Mouse (Mus musculus) 3T3-L1 (cell line): ENCODE results near the gene Shb.
A peak's percentile ranks its signal among the peaks of the same experiment; 100 is the strongest.

Experiments
- DNase-seq: peaks from one replicate; pipeline ENCODE4 v3.0.0-alpha.2; 2015; ENCODE audit warnings: low read depth, low spot score

The Shb gene

DNA sequence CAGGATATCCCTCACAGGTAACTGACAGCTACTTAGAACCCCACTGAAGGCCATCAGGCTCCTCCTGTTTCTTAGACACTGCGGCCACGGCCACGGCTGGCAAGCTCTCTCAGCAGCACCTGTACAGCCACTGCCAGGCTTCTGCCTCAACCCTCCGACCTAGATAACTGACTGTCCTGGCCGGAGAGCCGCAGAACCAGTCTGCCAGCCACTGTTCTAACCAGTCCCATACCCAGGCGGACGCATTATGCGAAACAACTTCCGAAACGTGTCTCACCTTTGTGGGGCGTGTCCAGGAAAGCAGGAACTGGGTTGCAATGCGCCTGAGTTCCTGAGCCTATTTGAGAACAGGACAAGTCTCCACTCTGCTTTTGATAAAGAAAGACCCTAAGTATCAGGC, 50.0 kb downstream of the Shb start:
- no peak for DNase-seq

DNA sequence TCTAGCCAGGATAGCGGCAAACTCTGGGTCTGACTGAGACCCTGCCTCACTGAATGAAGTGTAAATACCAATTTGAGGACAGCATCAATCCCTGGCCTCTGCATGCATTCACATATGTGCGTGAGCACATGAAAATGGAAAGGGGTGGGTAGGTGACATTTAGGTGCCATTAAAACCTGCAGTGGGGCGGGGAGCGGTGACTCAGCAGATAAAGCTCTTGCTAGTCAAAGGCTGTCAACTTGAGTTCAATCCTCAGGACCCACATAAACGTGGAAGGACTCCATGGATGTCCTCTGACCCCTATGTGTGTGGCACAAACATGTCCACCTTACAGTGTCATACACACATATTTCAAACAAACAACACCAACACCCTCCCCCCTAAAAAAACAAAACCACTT, 50.8 kb downstream of the Shb start:
- DNase-seq: no peak

- DNase-seq: no peak
These were observed 51.7 kb downstream of the Shb start for GRCm38 (mm10) chr4:45480595-45480994.

- DNase-seq: no peak
These were observed 52.8 kb downstream of the Shb start for GRCm38 (mm10) chr4:45479433-45479832.

DNA sequence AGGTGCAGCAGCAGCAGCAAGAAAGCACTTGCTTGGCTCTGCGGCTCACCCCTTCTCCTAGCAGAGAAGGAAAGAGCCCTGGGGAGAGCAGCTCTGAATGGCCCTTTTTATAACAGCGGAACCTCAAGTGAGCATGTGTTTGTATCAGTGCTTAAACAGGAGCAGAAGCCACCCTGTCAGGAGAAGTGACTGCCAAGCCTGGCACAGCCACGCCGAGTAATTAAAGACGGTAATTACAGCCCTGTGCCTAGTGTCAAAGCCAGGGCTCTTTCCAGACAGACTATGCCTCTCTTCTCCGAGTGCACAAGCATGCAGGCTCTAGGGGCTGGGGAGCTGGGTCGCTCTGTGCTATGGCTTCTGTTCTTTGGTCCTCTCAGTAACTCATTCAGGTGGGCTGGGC, 54.1 kb downstream of the Shb start:
- DNase-seq: no peak

- DNase-seq: no peak
These were observed 55.2 kb downstream of the Shb start for GRCm38 (mm10) chr4:45477047-45477446.

DNA sequence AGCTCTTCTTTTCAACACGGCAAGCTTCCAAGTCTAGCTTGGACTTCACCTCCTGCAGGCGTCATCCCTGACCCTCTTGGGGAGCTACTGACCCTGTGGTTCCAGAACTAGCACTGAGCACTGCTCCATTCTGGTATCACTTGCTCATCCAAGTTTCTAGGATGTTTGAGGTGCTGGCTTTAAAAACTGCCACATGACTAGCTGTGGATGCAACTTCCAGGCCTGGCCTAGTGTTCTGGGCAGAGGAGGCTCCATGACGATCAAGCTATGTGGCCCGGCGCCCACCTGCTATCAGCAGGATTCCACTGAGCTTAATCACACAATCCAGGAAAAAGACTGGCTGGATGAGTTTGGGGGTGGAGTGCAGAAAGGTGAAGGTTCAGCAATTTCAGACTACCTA, 57.4 kb downstream of the Shb start:
- peak; percentile 93 for DNase-seq

- DNase-seq: no peak
These were observed 58.1 kb downstream of the Shb start for GRCm38 (mm10) chr4:45474131-45474530.

DNA sequence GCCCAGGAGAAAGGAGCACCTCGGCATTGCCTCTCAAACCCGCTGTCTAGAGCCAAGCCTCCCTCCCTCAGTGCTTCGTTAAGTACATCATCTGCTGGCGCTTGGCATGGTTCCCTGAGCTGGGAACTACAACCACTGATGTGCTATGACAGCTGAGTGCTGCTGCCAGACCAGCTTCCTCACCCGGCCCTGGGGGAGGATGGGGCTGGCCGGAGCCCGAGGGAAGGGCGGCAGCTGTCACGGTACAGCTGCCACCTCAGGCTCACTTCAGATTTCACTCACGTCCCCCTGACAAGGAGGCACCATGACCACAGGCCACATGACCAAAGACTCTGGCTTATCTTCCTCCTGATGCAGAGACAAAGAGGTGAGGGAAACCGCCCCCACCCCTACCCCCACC, 59.1 kb downstream of the Shb start:
- DNase-seq: peak; percentile 96

DNA sequence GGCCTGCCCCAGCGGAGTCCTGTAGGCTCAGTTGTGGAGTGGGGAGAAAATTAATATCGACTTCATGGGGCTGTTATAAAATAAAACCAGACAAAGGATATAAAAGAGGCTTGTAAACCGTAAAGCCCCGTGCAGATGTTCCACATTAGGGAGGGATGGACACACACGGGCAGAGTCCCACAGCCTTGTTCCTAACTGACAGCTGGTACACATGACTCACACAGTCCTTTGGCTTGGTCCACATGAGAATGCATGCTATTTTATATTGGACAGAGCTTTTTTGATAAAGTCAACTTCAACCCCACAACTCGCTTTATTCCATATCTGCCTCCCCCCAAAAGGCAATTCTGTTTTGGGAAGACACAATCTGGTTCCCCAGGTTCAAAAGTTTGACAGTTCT, 59.6 kb downstream of the Shb start:
- DNase-seq: peak; percentile 91

DNA sequence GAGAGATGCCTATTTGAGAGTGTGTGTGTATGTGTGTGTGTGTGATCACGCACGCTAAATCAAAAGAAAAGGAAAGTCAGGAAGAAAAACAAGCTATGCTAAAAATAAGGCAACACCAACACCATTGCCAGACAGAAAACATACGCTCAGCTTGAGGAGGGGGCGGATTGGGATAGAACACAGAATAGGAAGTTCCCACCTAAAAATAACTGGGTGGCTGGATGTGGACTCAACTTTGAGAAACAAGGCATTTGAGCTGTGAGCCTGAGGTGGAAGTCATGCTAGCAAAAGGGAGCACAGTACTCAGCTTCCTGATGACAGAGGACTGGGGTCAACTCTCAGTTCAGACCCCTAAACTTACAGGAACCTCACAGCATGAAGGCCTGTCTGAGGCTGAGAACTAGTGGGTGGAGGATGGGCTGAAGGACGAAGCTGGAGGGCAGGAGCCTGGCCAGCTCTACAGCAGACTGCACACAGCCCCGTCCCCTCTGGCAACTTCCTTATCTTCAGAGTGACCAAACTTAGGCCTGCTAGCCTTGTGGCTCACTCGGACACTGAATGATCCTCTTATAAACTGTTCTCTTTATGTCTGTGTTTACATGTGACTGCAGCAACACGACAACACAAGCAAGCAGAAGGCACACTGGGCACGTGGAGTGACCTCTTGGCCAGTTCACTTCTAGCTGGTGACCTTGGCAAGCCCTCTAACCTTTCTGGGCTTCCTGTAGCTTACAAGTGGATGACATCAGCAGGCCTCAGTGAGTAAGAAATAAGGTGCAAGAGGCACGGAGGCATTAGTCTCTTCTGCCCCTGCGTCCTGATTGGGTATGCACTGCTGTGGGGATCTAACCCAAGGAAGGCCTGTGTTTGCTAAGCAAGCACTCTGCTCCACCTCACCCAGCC, 60.4 kb downstream of the Shb start:
- DNase-seq: peak; percentile 22

DNA sequence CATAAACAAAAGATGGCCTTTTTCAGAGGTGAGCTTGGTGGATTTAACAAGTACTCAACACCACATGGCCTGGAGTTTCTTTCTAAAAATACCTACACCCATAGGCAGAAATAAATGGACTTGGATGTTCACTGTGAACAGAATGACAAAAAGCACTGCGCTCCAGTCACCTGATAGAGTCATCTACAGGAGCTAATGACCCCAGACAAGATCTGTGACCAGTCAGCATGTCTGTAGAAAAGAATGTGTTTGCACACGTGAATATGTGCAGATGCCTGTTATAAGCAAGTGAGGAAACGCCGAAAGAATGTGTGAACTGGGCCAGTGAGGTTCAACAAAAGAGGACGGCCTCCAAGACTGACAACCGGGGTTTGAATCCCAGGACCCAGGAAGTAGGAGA, 63.2 kb downstream of the Shb start:
- no peak for DNase-seq

DNA sequence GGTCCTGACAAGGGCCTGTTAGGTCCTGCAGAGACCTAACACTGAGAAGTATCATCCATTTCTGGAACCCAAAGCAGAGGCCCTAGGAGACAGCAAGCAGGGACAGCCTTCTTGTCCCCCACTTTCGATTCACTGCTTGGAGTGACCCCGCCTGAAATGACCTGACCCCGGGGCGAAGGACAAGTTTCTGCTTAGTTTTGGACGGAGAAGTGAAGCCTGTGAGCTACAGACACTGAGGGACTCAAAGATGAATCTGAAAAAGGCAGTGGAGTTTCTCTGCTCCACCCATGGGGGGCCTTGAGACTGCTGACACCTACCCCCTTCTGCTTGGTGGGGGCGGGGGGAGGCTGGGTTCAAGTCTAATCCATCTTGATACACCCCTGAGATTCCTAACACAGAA, 63.8 kb downstream of the Shb start:
- no peak for DNase-seq

DNA sequence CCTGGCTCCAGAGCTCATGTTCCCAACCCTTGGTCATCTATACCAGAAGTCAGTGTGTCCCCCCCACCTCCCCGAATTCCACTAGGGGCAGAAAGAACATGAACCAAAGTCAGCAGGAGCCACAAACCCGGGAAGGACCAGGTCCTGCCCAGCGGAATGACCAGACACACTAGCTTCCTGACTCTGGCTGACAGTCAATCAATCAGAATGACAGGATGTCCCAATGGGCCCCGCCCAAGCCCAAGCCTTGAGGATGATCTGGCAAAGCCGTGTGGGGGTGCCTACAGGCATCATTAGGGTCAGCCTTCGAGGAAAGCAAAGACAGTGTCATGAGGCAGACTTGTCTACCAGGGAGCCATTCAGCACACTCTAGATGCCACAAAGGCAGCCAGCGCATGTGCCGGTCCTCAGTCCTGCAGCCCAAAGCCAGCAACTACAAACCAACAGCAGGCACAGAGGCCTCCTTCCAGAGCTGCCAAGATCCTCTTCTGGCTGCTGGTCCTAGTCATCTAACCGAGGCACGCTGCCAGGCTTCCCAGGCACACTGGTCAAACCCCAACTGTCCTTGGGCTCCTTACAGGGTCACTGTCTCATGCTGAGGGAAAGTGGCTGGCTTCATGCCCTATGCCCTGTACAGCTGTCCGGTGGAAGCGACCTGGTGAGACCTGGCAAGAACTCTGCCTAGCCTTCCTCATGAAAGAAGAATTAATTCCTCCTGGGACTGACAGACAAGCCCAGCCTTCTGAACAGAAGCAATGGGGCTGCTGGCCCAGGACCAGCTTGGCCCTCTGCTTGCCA, 65.0 kb downstream of the Shb start:
- peak; percentile 69 for DNase-seq

GRCm38 (mm10) chr4:45464941-45465340, 67.3 kb downstream of the Shb start:
- DNase-seq: no peak

GRCm38 (mm10) chr4:45464528-45464927, 67.7 kb downstream of the Shb start:
- no peak for DNase-seq

GRCm38 (mm10) chr4:45464123-45464522, 68.1 kb downstream of the Shb start:
- no peak for DNase-seq

DNA sequence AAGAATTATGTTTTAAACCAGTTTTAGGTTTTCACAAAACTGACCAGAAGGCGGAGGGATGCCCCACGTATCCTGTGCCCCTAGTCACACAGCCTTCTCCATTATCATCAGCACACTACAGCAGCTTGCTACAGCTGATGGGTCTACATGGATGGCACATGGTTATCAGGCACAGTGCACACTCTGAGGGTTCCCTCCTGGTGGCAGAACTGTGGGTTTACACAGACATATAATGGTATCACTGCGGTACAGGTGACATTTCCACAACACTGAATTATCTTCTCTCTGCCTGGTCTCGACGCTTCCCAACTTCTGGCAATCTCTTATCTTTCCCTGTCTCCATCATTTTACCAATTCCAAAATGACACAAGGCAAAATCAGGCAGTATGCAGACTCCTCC, 69.6 kb downstream of the Shb start:
- DNase-seq: no peak

GRCm38 (mm10) chr4:45461661-45462060, 70.6 kb downstream of the Shb start:
- DNase-seq: no peak

DNA sequence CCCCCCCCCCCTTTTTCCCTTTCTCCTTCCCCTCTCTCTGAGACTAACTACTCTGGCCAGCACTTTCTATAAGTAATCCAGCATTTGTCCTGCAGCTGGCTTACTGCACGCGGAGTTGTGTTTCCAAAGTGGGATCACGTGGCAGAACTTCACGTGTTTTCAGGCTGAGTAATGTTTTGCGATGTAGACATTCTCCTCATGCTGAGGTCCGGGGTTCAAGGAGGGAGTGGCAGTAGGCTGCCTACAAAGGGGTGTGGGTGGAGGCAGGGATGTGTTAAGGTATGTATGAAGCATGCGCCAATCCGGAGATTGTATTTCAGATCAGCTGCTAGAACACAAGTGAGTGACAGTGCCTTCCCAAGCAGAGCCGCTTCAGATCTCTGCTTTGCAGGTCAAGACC, 72.9 kb downstream of the Shb start:
- no peak for DNase-seq

- DNase-seq: peak; percentile 34
These were observed 74.7 kb downstream of the Shb start for GRCm38 (mm10) chr4:45457543-45457942.

- DNase-seq: peak; percentile 51
These were observed 77.3 kb downstream of the Shb start for GRCm38 (mm10) chr4:45455001-45455400.
